In genomic region chr1:18637334-18637733, GRCm38 (mm10) we compare ENCODE assay signal across 24 mouse cellular contexts.
DNase-seq lines count a peak whose midpoint lies in the region; ATAC-seq and TF ChIP-seq lines count a peak whose summit lies in the region.
"Had no signal": no experiment of that assay in that cellular context is flagged by ENCODE, and none has a peak within 500 bp of the region (broad histone marks: within the 10 kb centered on the region; RNA-seq: fewer than 3 reads in every experiment).

No protein-coding gene starts in this region.

- no peak for TF ChIP-seq CTCF in midbrain, postnatal 0 days (IDR thresholded peaks at IDR 0.05)

- peak; percentile 65 for DNase-seq in embryo, embryonic 10.5 days (ENCODE audit: low spot score)
- DNase-seq in embryo, embryonic 11 days = no peak
- DNase-seq in midbrain, embryonic 11.5 days (ENCODE audit: low spot score, missing footprints) = peak; percentile 85
- no peak for DNase-seq in midbrain, postnatal 0 days (ENCODE audit: low spot score)
- DNase-seq in neural tube, embryonic 11.5 days (ENCODE audit: low spot score) = peak; percentile 32
- no peak for DNase-seq in neural tube, embryonic 10.5 days (ENCODE audit: extremely low spot score, low spot score)
- DNase-seq: adrenal gland, adult 8-10 months; adrenal gland, postnatal 14 days; adrenal gland, postnatal 36 days; B cell, adult 2 months; cerebellum, adult 11-12 months; cerebellum, adult 2 months; cerebellum, adult 9-10 months; cerebellum, postnatal 10 days; cerebellum, postnatal 25 days; forebrain, postnatal 0 days had no signal

- peaks cover 11% of the 10 kb centered on the region; the same call in 1 of the 2 replicates for H3K4me1 ChIP-seq in midbrain, embryonic 11.5 days (ENCODE audit: control insufficient read depth, insufficient read depth, low read length)
- no peaks in the 10 kb centered on the region for H3K4me1 ChIP-seq in midbrain, postnatal 0 days (ENCODE audit: insufficient read depth, low read length)
- H3K4me1 ChIP-seq in neural tube, embryonic 11.5 days (ENCODE audit: control insufficient read depth, insufficient read depth, low read length) = no peaks in the 10 kb centered on the region
- H3K4me1 ChIP-seq: embryonic facial prominence, embryonic 12.5 days; forebrain, embryonic 15.5 days had no signal

- no peak overlapping the region for H3K27ac ChIP-seq in midbrain, embryonic 11.5 days (ENCODE audit: low read depth, low read length)
- H3K27ac ChIP-seq in midbrain, postnatal 0 days (ENCODE audit: low read depth, low read length) = no peak overlapping the region
- no peak overlapping the region for H3K27ac ChIP-seq in neural tube, embryonic 11.5 days (ENCODE audit: low read depth, low read length)
- H3K27ac ChIP-seq: embryonic facial prominence, embryonic 10.5 days; embryonic facial prominence, embryonic 12.5 days; forebrain, embryonic 15.5 days had no signal

- no peak for ATAC-seq in midbrain, embryonic 11.5 days (ENCODE audit: low FRiP score)
- no peak for ATAC-seq in midbrain, postnatal 0 days (ENCODE audit: low FRiP score)
- ATAC-seq in neural tube, embryonic 11.5 days (ENCODE audit: insufficient read depth, low FRiP score, low TSS enrichment) = no peak
- ATAC-seq: activated CD4-positive, CD25-positive, alpha-beta regulatory T cell, adult 4 months; CD4-positive, CD25-positive, alpha-beta regulatory T cell, adult 4 months; forebrain, embryonic 15.5 days; forebrain, postnatal 0 days; Patski had no signal

- H3K4me3 ChIP-seq in midbrain, embryonic 11.5 days (ENCODE audit: low read depth, low read length) = no peak overlapping the region
- no peak overlapping the region for H3K4me3 ChIP-seq in midbrain, postnatal 0 days (ENCODE audit: low read depth, low read length)
- H3K4me3 ChIP-seq in neural tube, embryonic 11.5 days (ENCODE audit: low read depth, low read length) = no peak overlapping the region
- H3K4me3 ChIP-seq: embryonic facial prominence, embryonic 10.5 days; embryonic facial prominence, embryonic 12.5 days; forebrain, embryonic 15.5 days had no signal

- no peaks in the 10 kb centered on the region for H3K36me3 ChIP-seq in midbrain, embryonic 11.5 days (ENCODE audit: control insufficient read depth, insufficient read depth, low read length)
- no peaks in the 10 kb centered on the region for H3K36me3 ChIP-seq in midbrain, postnatal 0 days (ENCODE audit: insufficient read depth, low read length)
- no peaks in the 10 kb centered on the region for H3K36me3 ChIP-seq in neural tube, embryonic 11.5 days (ENCODE audit: control insufficient read depth, insufficient read depth, low read length)
- H3K36me3 ChIP-seq: embryonic facial prominence, embryonic 10.5 days; embryonic facial prominence, embryonic 12.5 days; forebrain, embryonic 15.5 days; G1E had no signal

- no peaks in the 10 kb centered on the region for H3K27me3 ChIP-seq in midbrain, embryonic 11.5 days (ENCODE audit: control insufficient read depth, insufficient read depth, low read length)
- H3K27me3 ChIP-seq in midbrain, postnatal 0 days (ENCODE audit: insufficient read depth, low read length) = no peaks in the 10 kb centered on the region
- H3K27me3 ChIP-seq in neural tube, embryonic 11.5 days (ENCODE audit: control insufficient read depth, insufficient read depth, low read length) = no peaks in the 10 kb centered on the region
- H3K27me3 ChIP-seq: CH12.LX; embryonic facial prominence, embryonic 12.5 days; forebrain, embryonic 15.5 days; Patski had no signal

- H3K9ac ChIP-seq in midbrain, embryonic 11.5 days (ENCODE audit: low read length) = no peak overlapping the region
- no peak overlapping the region for H3K9ac ChIP-seq in midbrain, postnatal 0 days (replicated peaks; ENCODE audit: low read length, poor library complexity, severe bottlenecking)
- no peak overlapping the region for H3K9ac ChIP-seq in neural tube, embryonic 11.5 days (ENCODE audit: low read length)
- H3K9ac ChIP-seq: embryonic facial prominence, embryonic 12.5 days; forebrain, embryonic 15.5 days; forebrain, postnatal 0 days had no signal

- H3K9me3 ChIP-seq in midbrain, embryonic 11.5 days (ENCODE audit: control insufficient read depth, low read length) = no peaks in the 10 kb centered on the region
- no peaks in the 10 kb centered on the region for H3K9me3 ChIP-seq in midbrain, postnatal 0 days (ENCODE audit: low read length)
- H3K9me3 ChIP-seq in neural tube, embryonic 11.5 days (ENCODE audit: control insufficient read depth, low read length) = no peaks in the 10 kb centered on the region
- H3K9me3 ChIP-seq: embryonic facial prominence, embryonic 10.5 days; embryonic facial prominence, embryonic 12.5 days; forebrain, embryonic 15.5 days had no signal

- H3K4me2 ChIP-seq in midbrain, embryonic 11.5 days = no peak overlapping the region
- no peak overlapping the region for H3K4me2 ChIP-seq in midbrain, postnatal 0 days (ENCODE audit: low read depth, low read length, poor library complexity, severe bottlenecking)
- H3K4me2 ChIP-seq in neural tube, embryonic 11.5 days (ENCODE audit: low read depth) = no peak overlapping the region
- H3K4me2 ChIP-seq: embryonic facial prominence, embryonic 12.5 days; forebrain, embryonic 15.5 days had no signal

Comparison
In these comparisons a context has a peak if more than half of its experiments do, and no peak if none do; other contexts are left out.
1. DNase-seq: peak in embryo, embryonic 10.5 days (single experiment), midbrain, embryonic 11.5 days (single experiment) and neural tube, embryonic 11.5 days (single experiment); none in embryo, embryonic 11 days (single experiment), midbrain, postnatal 0 days (single experiment) and neural tube, embryonic 10.5 days (single experiment).